9 mouse cellular contexts compared by ENCODE assay signal in genomic region chr9:58053102-58053501, GRCm38 (mm10). TPM values are rescaled to one million over a fixed set of nuclear protein-coding genes. Genes with fewer than 3 reads are reported as not detected.
DNase-seq lines count a peak whose midpoint lies in the region; ATAC-seq lines count a peak whose summit lies in the region.
"Had no signal": no experiment of that assay in that cellular context is flagged by ENCODE, and none has a peak within 500 bp of the region (broad histone marks: within the 10 kb centered on the region; RNA-seq: fewer than 3 reads in every experiment).

No protein-coding gene starts in this region.

- no peak for ATAC-seq in liver, embryonic 11.5 days (replicated peaks; ENCODE audit: low FRiP score)
- peak; percentile 24; the same call in 1 of the 2 replicates for ATAC-seq in forebrain, embryonic 12.5 days (ENCODE audit: low FRiP score)
- no peak for ATAC-seq in megakaryocyte, adult 5-6 weeks (ENCODE audit: poor library complexity, severe bottlenecking)

- H3K4me2 ChIP-seq in liver, embryonic 11.5 days, result no peak overlapping the region
- H3K4me2 ChIP-seq in forebrain, embryonic 12.5 days, result no peak overlapping the region
- H3K4me2 ChIP-seq: embryonic facial prominence, embryonic 15.5 days had no signal

- H3K27me3 ChIP-seq in liver, embryonic 11.5 days (replicated peaks; ENCODE audit: control insufficient read depth, insufficient read depth, low read length), result peaks cover 14% of the 10 kb centered on the region
- peaks cover 28% of the 10 kb centered on the region; the same call in 1 of the 2 replicates for H3K27me3 ChIP-seq in forebrain, embryonic 12.5 days

- no peak overlapping the region for H3K4me3 ChIP-seq in liver, embryonic 11.5 days (ENCODE audit: low read depth, low read length)
- no peak overlapping the region for H3K4me3 ChIP-seq in forebrain, embryonic 12.5 days (replicated peaks)
- H3K4me3 ChIP-seq: embryonic facial prominence, embryonic 15.5 days had no signal

- no peak overlapping the region for H3K9ac ChIP-seq in liver, embryonic 11.5 days (ENCODE audit: low read depth, low read length)
- H3K9ac ChIP-seq in forebrain, embryonic 12.5 days, result no peak overlapping the region
- H3K9ac ChIP-seq: embryonic facial prominence, embryonic 15.5 days had no signal

- H3K4me1 ChIP-seq in liver, embryonic 11.5 days (replicated peaks; ENCODE audit: control insufficient read depth, insufficient read depth, low read length), result no peaks in the 10 kb centered on the region
- H3K4me1 ChIP-seq in forebrain, embryonic 12.5 days, result peaks cover 78% of the 10 kb centered on the region

- no peak overlapping the region for H3K27ac ChIP-seq in liver, embryonic 11.5 days (ENCODE audit: low read depth, low read length)
- peak overlapping the region; percentile 79 for H3K27ac ChIP-seq in forebrain, embryonic 12.5 days
- H3K27ac ChIP-seq: embryonic facial prominence, embryonic 15.5 days had no signal

- no peaks in the 10 kb centered on the region for H3K9me3 ChIP-seq in liver, embryonic 11.5 days (ENCODE audit: control insufficient read depth, low read length)
- H3K9me3 ChIP-seq in forebrain, embryonic 12.5 days, result no peaks in the 10 kb centered on the region
- H3K9me3 ChIP-seq: embryonic facial prominence, embryonic 15.5 days had no signal

- no peaks in the 10 kb centered on the region for H3K36me3 ChIP-seq in liver, embryonic 11.5 days (ENCODE audit: control insufficient read depth, insufficient read depth, low read length)
- no peaks in the 10 kb centered on the region for H3K36me3 ChIP-seq in forebrain, embryonic 12.5 days (replicated peaks)
- H3K36me3 ChIP-seq: embryonic facial prominence, embryonic 15.5 days had no signal

- DNase-seq in liver, result peak; percentile 48
- no peak for DNase-seq in liver, embryonic 11.5 days (ENCODE audit: low spot score)
- DNase-seq in brain, adult 2 months (ENCODE audit: low read depth, low spot score), result peak; percentile 87
- DNase-seq in kidney, postnatal 10 days, result peak; percentile 74
- DNase-seq in lung, adult 18-20 months, result peak; percentile 22 to 33
- DNase-seq in retina, postnatal 7 days (ENCODE audit: low read depth, low spot score), result peak; percentile 61

- 14% methylated on average over 3 of the region's 3 CpGs for WGBS in liver, embryonic 11.5 days
- WGBS in forebrain, embryonic 12.5 days, result 14% methylated on average over 3 of the region's 3 CpGs

RNA-seq across cellular contexts. Expression of gene Stra6, which starts 10.5 kb away (rescaled TPM):
- 5.9 and 7.2 TPM in 2 replicates for polyA plus RNA-seq in liver, embryonic 11.5 days (2014; fragmentation: Nextera tagmentation; extraction: Ambion mirVana)
- 10.7 and 11.6 TPM in 2 replicates for polyA plus RNA-seq in forebrain, embryonic 12.5 days (2016; fragmentation: Nextera tagmentation; extraction: Ambion mirVana)
- not detected in 2 replicates for total RNA-seq in megakaryocyte, adult 5-6 weeks (2015)
- total RNA-seq in megakaryocyte, adult 5-6 weeks (2017), result not detected in 2 replicates

RNA-seq across cellular contexts. Expression of gene Cyp11a1, which starts 46.9 kb away (rescaled TPM):
- polyA plus RNA-seq in liver, embryonic 11.5 days (2014; fragmentation: Nextera tagmentation; extraction: Ambion mirVana), result 0.10 TPM in 1 of 2 replicates, not detected in the other
- 0.19 and 0.45 TPM in 2 replicates for polyA plus RNA-seq in forebrain, embryonic 12.5 days (2016; fragmentation: Nextera tagmentation; extraction: Ambion mirVana)
- 9.2 and 10.5 TPM in 2 replicates for total RNA-seq in megakaryocyte, adult 5-6 weeks (2015)
- total RNA-seq in megakaryocyte, adult 5-6 weeks (2017), result 8.3 and 9.7 TPM in 2 replicates
